Mouse (Mus musculus): ENCODE measurements at regions not wholly inside any gene's neighbourhood (a gene's known extent, or its start where the extent isn't known, plus 50 kb on each side); places are given as distances from the start of the nearest gene placed in this dataset.

DNA sequence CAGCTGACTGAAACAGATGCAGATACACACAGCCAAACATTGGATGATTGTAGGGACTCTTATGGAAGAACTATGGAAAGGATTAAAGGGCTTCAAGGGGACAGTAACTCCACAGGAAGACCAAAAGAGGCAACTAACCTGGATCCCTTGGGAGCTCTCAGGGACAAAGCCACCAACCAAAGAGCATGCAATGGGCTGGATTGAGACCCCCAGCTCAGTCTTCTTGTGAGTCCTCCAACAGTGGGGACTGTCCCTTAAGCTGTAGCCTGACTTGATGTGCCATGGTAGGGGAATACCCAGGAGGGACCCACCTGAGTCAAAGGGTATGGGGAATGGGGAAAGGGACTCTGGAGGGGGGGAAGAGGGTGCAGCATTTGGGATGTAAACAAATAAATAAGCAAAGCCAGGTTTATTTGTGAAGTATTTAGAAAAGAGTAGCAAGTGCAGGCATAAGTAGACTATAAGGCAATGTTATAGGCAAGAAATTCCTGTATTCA, 313.8 kb downstream of the Otol1 start:
- DNase-seq = no peak

GRCm38 (mm10) chr3:70324692-70325091, 317.3 kb downstream of the Otol1 start:
- intact Hi-C loops (cut with DNase I) = no loop called here
- peak; percentile 42 for DNase-seq

More for the DNA sequence above, 313.8 kb downstream of the Otol1 start:
- intact Hi-C loops (cut with DNase I) = no loop called here

Measured in left cerebral cortex, postnatal 4 days (tissue).